Mouse (Mus musculus): ENCODE measurements around the gene Rangrf. TPM values are rescaled to one million over a fixed set of nuclear protein-coding genes. Genes with fewer than 3 reads are reported as not detected.
A peak's percentile ranks its signal among the peaks of the same experiment; 100 is the strongest.
"Not testable (repeated sequence)": the region's sequence is repeated elsewhere in the genome, so short reads cannot be mapped to it uniquely, and the experiment has no call there.

Rangrf gene
- polyA plus RNA-seq, 1 experiment from 2014 or later = 84.4 TPM

DNA sequence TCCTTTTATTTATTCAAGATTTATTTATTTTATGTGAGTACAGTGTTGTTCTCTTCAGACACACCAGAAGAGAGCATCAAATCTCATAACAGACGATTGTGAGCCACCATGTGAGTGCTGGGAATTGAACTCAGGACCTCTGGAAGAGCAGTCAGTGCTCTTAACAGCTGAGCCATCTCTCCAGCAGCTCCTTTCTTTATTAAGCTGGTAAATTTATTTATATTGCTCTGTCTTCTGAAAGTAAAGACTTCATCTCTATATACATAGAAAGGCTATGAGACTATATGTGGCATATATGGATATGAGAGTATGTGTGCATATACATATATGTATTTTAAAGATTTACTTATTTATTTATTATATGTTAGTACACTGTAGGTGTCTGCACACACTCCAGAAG lies 34.5 kb upstream of the Rangrf start:
- H3K4me3 ChIP-seq (ENCODE audit: low read depth, low read length) = no peak overlapping the region
- H3K36me3 ChIP-seq (ENCODE audit: control insufficient read depth, insufficient read depth, low read length) = no peaks in the 10 kb centered on the region; the same call in 1 of the 2 replicates
- 83% methylated on average over 1 of the region's 1 CpGs for WGBS
- H3K9ac ChIP-seq (ENCODE audit: low read length) = no peak overlapping the region
- H3K4me1 ChIP-seq (ENCODE audit: control insufficient read depth, insufficient read depth, low read length) = peaks cover 4% of the 10 kb centered on the region; the same call in 1 of the 2 replicates
- DNase-seq (ENCODE audit: low spot score) (no peak), ATAC-seq (ENCODE audit: insufficient number of reproducible peaks, low FRiP score, low TSS enrichment, low read depth) (no peak)
- no peaks in the 10 kb centered on the region for H3K27me3 ChIP-seq (ENCODE audit: control insufficient read depth, insufficient read depth, low read length)
- no peaks in the 10 kb centered on the region for H3K9me3 ChIP-seq (ENCODE audit: control insufficient read depth, low read length)
- H3K4me2 ChIP-seq (ENCODE audit: low read depth, severe bottlenecking) = no peak overlapping the region
- no peak overlapping the region for H3K27ac ChIP-seq (replicated peaks; ENCODE audit: low read depth, low read length)

- Histone ChIP-seq H3K36me3 (ENCODE audit: control insufficient read depth, insufficient read depth, low read length) (no peaks in the 10 kb centered on the region; the same call in 1 of the 2 replicates), H3K27me3 (ENCODE audit: control insufficient read depth, insufficient read depth, low read length) (no peaks in the 10 kb centered on the region), H3K27ac (replicated peaks; ENCODE audit: low read depth, low read length) (peak within 1 kb of the TSS; percentile 65), H3K4me3 (ENCODE audit: low read depth, low read length) (peak within 1 kb of the TSS; percentile 74), H3K9me3 (ENCODE audit: control insufficient read depth, low read length) (no peaks in the 10 kb centered on the region), H3K9ac (ENCODE audit: low read length) (peak within 1 kb of the TSS; percentile 82), H3K4me2 (ENCODE audit: low read depth, severe bottlenecking) (peak within 1 kb of the TSS; percentile 55), H3K4me1 (ENCODE audit: control insufficient read depth, insufficient read depth, low read length) (peaks cover 4% of the 10 kb centered on the region; the same call in 1 of the 2 replicates)
- WGBS = 10% methylated on average over 38 of the region's 38 CpGs
- DNase-seq (ENCODE audit: low spot score) (peak; percentile 98), ATAC-seq (ENCODE audit: insufficient number of reproducible peaks, low FRiP score, low TSS enrichment, low read depth) (peak; percentile 84)
These were observed 33.5 kb upstream of the Rangrf start, which contains the start of gene Pfas for GRCm38 (mm10) chr11:69008182-69009121. Pfas (minus strand) TSS chr11:69008460.

- H3K4me3 ChIP-seq (ENCODE audit: low read depth, low read length); DNase-seq (ENCODE audit: low spot score); H3K27ac ChIP-seq (replicated peaks; ENCODE audit: low read depth, low read length); H3K4me2 ChIP-seq (ENCODE audit: low read depth, severe bottlenecking); ATAC-seq (ENCODE audit: insufficient number of reproducible peaks, low FRiP score, low TSS enrichment, low read depth); H3K4me1 ChIP-seq (ENCODE audit: control insufficient read depth, insufficient read depth, low read length); H3K36me3 ChIP-seq (ENCODE audit: control insufficient read depth, insufficient read depth, low read length); H3K9me3 ChIP-seq (ENCODE audit: control insufficient read depth, low read length); H3K9ac ChIP-seq (ENCODE audit: low read length); H3K27me3 ChIP-seq (ENCODE audit: control insufficient read depth, insufficient read depth, low read length): not testable (repeated sequence)
These were observed 31.6 kb upstream of the Rangrf start for GRCm38 (mm10) chr11:69006575-69006974.

DNA sequence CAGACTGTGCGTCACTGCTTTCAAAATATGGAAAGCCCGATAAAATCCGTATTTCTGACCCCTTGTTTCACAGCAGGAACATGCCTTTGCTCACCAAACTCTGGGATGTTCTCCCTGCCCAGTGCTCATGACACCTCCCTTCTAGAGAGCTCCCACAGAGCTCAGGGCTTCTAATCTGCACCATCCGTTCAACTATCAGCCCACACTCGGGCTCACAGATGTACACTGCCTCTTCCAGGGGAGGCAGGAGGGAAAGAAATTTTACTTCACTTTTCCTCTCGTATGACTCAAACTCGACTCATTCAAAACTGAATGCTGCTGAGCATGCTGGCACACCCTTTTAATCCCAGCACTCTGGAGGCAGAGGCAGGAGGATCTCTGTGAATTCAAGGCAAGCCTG lies 30.2 kb upstream of the Rangrf start:
- no peaks in the 10 kb centered on the region for H3K9me3 ChIP-seq (ENCODE audit: control insufficient read depth, low read length)
- H3K36me3 ChIP-seq (ENCODE audit: control insufficient read depth, insufficient read depth, low read length) = peaks cover 11% of the 10 kb centered on the region
- peaks cover 4% of the 10 kb centered on the region; the same call in 1 of the 2 replicates for H3K4me1 ChIP-seq (ENCODE audit: control insufficient read depth, insufficient read depth, low read length)
- no peak overlapping the region for H3K27ac ChIP-seq (replicated peaks; ENCODE audit: low read depth, low read length)
- ATAC-seq (ENCODE audit: insufficient number of reproducible peaks, low FRiP score, low TSS enrichment, low read depth) (no peak), DNase-seq (ENCODE audit: low spot score) (no peak)
- H3K27me3 ChIP-seq (ENCODE audit: control insufficient read depth, insufficient read depth, low read length) = no peaks in the 10 kb centered on the region
- no peak overlapping the region for H3K4me3 ChIP-seq (ENCODE audit: low read depth, low read length)
- H3K9ac ChIP-seq (ENCODE audit: low read length) = no peak overlapping the region
- 89% methylated on average over 7 of the region's 7 CpGs for WGBS
- H3K4me2 ChIP-seq (ENCODE audit: low read depth, severe bottlenecking) = no peak overlapping the region

DNA sequence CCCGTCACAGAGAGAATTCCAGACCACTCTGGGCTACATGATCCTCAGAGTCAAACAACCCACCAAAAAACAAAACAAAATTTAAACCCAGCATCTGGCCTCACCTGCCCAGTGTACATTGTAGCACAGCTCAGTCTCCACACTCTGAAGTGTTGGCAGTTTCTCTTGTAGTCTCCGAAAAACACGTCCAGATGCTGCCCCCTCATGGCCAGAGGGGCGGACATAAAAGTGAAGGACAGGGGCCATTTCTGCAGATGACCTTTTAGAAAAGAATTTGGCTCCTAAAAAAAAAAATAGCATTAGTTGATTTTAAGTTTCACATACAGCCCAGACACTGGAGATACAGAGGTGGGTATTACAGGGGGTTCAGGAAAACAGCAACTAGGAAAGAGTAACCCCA lies 28.6 kb upstream of the Rangrf start:
- no peak for ATAC-seq (ENCODE audit: insufficient number of reproducible peaks, low FRiP score, low TSS enrichment, low read depth)

GRCm38 (mm10) chr11:69002782-69003181 lies 27.8 kb upstream of the Rangrf start:
- not testable (repeated sequence) for H3K9me3 ChIP-seq (ENCODE audit: control insufficient read depth, low read length); H3K4me2 ChIP-seq (ENCODE audit: low read depth, severe bottlenecking); ATAC-seq (ENCODE audit: insufficient number of reproducible peaks, low FRiP score, low TSS enrichment, low read depth); H3K4me1 ChIP-seq (ENCODE audit: control insufficient read depth, insufficient read depth, low read length); DNase-seq (ENCODE audit: low spot score); H3K27ac ChIP-seq (replicated peaks; ENCODE audit: low read depth, low read length); H3K27me3 ChIP-seq (ENCODE audit: control insufficient read depth, insufficient read depth, low read length); H3K9ac ChIP-seq (ENCODE audit: low read length); H3K4me3 ChIP-seq (ENCODE audit: low read depth, low read length)
- 93% methylated on average over 4 of the region's 4 CpGs for WGBS
- H3K36me3 ChIP-seq (ENCODE audit: control insufficient read depth, insufficient read depth, low read length) = peaks cover 26% of the 10 kb centered on the region

More for the DNA sequence above, 28.6 kb upstream of the Rangrf start:
- peaks cover 20% of the 10 kb centered on the region for H3K36me3 ChIP-seq (ENCODE audit: control insufficient read depth, insufficient read depth, low read length)
- peak; percentile 36 for DNase-seq (ENCODE audit: low spot score)
- no peak overlapping the region for H3K4me3 ChIP-seq (ENCODE audit: low read depth, low read length)
- H3K4me1 ChIP-seq (ENCODE audit: control insufficient read depth, insufficient read depth, low read length) = peaks cover 4% of the 10 kb centered on the region; the same call in 1 of the 2 replicates
- no peak overlapping the region for H3K4me2 ChIP-seq (ENCODE audit: low read depth, severe bottlenecking)
- no peak overlapping the region for H3K27ac ChIP-seq (replicated peaks; ENCODE audit: low read depth, low read length)
- no peaks in the 10 kb centered on the region for H3K9me3 ChIP-seq (ENCODE audit: control insufficient read depth, low read length)
- no peak overlapping the region for H3K9ac ChIP-seq (ENCODE audit: low read length)
- 65% methylated on average over 4 of the region's 4 CpGs for WGBS
- no peaks in the 10 kb centered on the region for H3K27me3 ChIP-seq (ENCODE audit: control insufficient read depth, insufficient read depth, low read length)

- ATAC-seq (ENCODE audit: insufficient number of reproducible peaks, low FRiP score, low TSS enrichment, low read depth) = no peak
- no peak overlapping the region for H3K27ac ChIP-seq (replicated peaks; ENCODE audit: low read depth, low read length)
- no peak overlapping the region for H3K4me2 ChIP-seq (ENCODE audit: low read depth, severe bottlenecking)
- 94% methylated on average over 4 of the region's 4 CpGs for WGBS
- DNase-seq (ENCODE audit: low spot score) = no peak
- no peaks in the 10 kb centered on the region for H3K9me3 ChIP-seq (ENCODE audit: control insufficient read depth, low read length)
- H3K4me3 ChIP-seq (ENCODE audit: low read depth, low read length) = no peak overlapping the region
- H3K4me1 ChIP-seq (ENCODE audit: control insufficient read depth, insufficient read depth, low read length) = no peaks in the 10 kb centered on the region
- peaks cover 56% of the 10 kb centered on the region for H3K36me3 ChIP-seq (ENCODE audit: control insufficient read depth, insufficient read depth, low read length)
- H3K27me3 ChIP-seq (ENCODE audit: control insufficient read depth, insufficient read depth, low read length) = no peaks in the 10 kb centered on the region
- no peak overlapping the region for H3K9ac ChIP-seq (ENCODE audit: low read length)
These were observed 22.1 kb upstream of the Rangrf start for GRCm38 (mm10) chr11:68997080-68997479.

GRCm38 (mm10) chr11:68994377-68994776 lies 19.4 kb upstream of the Rangrf start:
- Histone ChIP-seq H3K36me3 (ENCODE audit: control insufficient read depth, insufficient read depth, low read length) (peaks cover 60% of the 10 kb centered on the region), H3K9ac (ENCODE audit: low read length) (no peak overlapping the region), H3K4me3 (ENCODE audit: low read depth, low read length) (no peak overlapping the region), H3K27me3 (ENCODE audit: control insufficient read depth, insufficient read depth, low read length) (no peaks in the 10 kb centered on the region), H3K4me1 (ENCODE audit: control insufficient read depth, insufficient read depth, low read length) (no peaks in the 10 kb centered on the region), H3K27ac (replicated peaks; ENCODE audit: low read depth, low read length) (no peak overlapping the region), H3K4me2 (ENCODE audit: low read depth, severe bottlenecking) (no peak overlapping the region), H3K9me3 (ENCODE audit: control insufficient read depth, low read length) (no peaks in the 10 kb centered on the region)
- 94% methylated on average over 3 of the region's 3 CpGs for WGBS
- no peak for ATAC-seq (ENCODE audit: insufficient number of reproducible peaks, low FRiP score, low TSS enrichment, low read depth)
- no peak for DNase-seq (ENCODE audit: low spot score)

Data from limb, embryonic 11.5 days (tissue).